Mouse (Mus musculus): ENCODE measurements around the gene Zfp385b. TPM values are rescaled to one million over a fixed set of nuclear protein-coding genes. Genes with fewer than 3 reads are reported as not detected.

Zfp385b gene
- total RNA-seq, 2 experiments from 2014 or later = 2.3 TPM; not detected in 1

DNA sequence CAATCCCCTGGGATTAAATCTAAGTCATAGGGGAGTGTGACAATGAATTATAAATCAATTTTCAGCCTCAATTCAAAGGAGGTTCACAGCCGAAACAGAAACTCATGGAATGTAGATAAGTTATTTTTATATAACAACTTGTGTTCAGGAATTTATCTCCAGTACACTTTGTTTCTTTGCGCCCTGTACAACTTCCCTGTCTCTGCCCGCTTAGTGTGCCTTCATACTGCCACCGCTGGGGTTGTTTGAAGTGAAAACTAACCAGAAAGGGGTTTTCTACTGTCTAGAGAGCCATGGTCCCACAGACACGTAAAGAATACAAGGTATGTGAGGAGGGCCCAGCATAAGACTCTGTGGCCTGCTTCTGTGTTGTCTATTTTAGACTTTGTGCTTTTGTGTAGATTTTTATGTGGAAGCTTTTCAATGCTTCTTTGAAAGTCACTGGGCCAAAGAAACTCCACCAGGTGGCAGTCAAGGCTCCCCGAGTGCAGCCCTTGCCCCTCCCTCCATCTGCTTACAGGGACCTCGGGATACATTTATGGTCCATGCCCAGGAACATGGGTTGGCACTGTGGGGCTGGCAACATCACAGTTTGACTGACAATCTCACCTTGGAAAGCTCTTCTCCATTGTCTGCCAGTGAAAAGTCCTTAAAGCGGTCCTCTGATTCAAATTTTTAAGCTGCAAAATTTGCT is 23.4 kb downstream of the Zfp385b start:
- no peak for ATAC-seq (replicated peaks; ENCODE audit: low FRiP score, low TSS enrichment, poor library complexity, severe bottlenecking)

DNA sequence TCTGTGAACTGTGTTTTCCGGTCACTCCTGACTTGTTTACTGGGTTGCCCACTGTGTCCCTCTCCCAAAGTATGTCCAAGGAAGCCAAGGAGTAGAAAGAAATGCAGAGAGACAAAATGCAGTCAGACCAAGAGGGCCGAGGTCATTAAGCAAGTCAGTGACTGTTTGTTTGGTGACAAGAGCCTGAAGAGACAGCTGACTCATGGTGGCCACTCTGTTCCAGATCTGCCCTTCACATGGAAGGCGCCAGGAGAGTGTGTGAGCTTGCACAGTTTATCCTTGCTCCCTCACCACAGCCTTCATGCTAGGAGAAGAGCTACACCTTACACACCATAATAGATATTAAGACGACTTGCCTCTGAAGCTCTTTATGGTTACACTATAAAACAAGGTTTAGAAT is 28.6 kb downstream of the Zfp385b start:
- ATAC-seq (replicated peaks; ENCODE audit: low FRiP score, low TSS enrichment, poor library complexity, severe bottlenecking) = no peak

DNA sequence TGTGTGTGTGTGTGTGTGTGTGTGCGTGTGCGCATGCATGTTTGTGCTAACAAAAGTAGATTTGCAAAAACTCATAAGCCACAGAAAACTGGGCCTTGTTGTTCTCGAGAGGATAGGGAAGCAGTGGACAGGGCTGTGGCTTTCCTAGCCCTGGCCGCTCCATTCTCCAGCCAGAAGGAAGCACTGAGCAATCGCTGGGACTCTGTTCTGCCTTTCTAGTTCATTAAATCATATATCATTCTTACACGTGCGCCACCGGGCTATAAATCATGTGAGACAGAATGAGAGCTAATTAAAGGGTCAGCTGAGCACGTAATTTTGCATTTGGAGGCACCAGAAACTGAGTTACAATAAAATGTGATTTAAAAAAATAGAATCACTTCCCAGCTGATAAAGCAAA is 29.1 kb downstream of the Zfp385b start:
- no peak for ATAC-seq (replicated peaks; ENCODE audit: low FRiP score, low TSS enrichment, poor library complexity, severe bottlenecking)

DNA sequence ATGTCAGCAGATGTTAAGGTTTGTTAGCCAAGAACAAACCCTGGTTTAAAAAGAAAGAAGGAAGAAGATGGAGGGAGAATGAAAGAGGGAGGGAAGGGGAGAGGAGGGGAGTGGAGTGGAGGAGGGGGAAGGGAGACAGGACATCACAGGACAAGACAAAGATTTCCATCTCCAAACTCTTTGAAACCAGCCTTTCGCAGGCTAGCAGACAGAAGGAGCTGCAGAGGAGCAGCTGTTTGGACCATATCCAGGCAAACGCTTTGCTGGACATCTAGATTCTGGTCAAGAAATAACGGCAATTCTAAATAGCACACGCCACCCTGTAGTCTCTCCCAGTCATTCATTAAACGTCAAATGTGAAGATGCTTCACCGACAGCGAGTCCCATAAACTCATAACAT is 38.0 kb downstream of the Zfp385b start:
- no peak for ATAC-seq (replicated peaks; ENCODE audit: low FRiP score, low TSS enrichment, poor library complexity, severe bottlenecking)

DNA sequence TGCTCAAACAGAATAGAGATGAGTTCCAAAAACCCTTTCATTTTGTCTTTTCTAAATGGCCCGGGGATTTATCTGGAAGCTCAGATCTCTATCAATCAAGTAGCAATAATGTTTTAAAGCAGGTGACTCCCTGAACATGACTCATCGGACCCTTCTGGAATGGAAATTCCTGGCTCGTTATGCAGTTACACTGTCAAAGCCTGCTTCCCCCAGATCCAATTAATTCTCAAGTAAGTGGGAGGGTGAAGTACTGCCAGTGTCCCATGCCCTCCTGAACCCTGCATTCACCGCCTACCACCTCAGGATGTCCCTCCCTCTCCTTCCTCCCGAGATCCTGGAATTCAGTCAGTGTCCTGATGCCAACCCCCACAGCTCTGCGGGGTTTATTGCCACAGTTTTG is 41.7 kb downstream of the Zfp385b start:
- ATAC-seq (replicated peaks; ENCODE audit: low FRiP score, low TSS enrichment, poor library complexity, severe bottlenecking) = no peak

DNA sequence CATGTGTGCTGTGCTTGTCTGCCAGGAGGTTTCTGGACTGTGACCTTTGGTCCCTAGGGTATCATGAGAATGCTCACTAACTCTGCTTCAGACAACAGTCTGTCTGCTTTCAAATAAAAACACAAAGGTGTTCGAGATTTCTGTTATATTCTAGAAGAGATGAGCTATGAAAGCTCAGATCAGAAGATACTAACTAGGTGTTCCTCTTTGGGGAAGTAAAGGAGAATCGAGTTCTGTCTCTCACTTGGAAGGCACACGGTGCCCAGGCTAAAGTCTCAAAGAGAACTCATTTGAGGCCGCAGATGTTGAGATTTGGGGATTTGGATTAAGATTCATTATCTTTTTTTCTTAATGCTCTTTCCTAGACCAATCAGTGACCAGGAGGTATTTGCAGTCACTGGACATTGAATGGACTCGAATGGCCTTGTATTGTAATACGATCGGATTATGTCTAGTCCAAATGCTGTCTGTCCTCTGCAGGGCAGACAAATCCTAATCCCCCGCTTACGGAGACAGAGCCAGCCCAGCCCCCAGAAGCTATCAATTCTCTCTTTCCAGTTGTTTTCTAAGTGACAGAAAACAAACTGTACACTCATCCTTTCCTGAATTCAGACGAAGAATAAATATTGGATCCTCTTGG is 42.3 kb downstream of the Zfp385b start:
- no peak for ATAC-seq (replicated peaks; ENCODE audit: low FRiP score, low TSS enrichment, poor library complexity, severe bottlenecking)

DNA sequence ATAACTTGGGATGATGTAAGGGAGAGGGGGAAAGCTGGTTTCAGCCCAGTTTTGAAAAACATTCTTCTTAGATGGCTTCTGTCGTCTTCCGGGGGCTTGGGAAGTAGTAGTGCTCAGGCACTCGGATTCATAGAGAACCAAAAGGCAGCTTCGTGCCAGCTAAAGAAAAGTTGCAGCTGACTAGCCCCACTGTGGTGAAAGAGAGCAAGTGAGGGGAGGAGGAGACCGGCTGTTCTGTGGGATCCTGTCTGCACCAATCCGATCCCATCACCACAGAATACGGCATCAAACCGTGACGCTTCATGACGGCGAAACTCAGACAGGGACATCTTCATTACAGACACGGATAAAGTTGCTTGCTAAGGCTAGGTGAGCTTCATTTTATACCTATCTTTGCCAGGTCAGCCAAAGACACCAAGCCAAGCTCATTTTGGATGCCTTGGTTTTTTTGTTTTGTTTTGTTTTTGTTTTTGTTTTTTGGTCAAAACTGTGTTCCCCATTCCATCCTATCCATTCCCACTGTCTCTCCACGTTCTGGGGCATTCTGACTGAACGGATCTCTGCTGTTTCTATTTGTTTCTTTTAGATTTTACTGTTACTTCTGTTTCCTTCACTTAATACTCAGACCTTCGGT is 44.1 kb downstream of the Zfp385b start:
- ATAC-seq (replicated peaks; ENCODE audit: low FRiP score, low TSS enrichment, poor library complexity, severe bottlenecking) = no peak

DNA sequence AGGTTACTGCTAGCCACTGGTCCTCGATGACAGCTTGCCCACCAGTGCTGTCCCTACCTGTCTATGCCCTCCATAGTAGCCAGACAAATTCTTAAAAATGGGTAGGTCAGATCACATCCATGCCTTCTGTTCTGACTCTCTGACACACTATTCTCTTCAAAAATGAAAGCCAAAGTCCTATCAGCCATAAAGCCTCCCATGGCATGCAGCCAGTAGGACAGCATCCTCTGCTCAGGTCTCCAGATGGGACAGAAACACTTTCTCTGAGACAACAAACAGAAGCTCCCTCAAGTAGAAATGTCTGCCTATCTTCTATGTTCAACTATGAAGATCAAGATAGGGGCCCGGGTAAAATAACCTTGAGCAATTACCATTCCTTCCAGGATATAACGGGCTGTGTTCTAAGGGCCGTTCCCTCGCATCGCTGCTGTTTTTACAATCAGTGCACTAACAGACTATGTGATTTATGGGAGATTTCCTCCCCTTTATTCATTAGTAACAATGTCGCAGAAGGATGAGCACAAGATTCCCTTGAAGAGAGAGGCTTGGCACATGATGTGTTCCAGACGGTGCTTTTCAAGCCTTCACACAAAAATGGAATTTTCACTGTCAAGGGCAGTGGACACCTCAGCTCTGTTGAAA is 49.3 kb downstream of the Zfp385b start:
- no peak for ATAC-seq (replicated peaks; ENCODE audit: low FRiP score, low TSS enrichment, poor library complexity, severe bottlenecking)

DNA sequence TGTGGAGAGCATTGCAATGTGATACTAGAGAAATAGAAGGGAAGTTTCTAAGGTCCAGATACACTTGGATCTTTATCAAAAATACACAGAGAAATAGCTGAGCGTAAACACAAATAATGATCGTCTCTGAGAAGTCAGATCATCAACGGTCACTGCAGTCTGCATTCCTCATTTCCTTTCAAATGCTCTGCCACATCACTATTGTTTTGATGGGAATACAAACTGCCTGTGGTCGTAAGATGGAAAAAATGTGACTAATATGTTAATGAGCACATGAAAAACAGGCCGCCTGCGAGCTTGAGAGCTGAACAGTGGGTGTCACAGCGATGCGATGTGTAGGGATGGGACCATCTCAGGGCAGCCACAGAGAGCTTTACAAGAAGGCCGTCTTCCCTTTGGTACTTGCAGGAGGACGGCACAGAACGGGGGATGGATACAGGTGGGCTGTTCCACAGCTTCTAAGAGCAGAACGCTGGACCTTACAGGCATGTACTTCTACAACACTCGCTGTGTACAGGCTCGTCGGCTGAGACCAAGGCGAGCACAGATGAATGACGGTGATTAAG is 51.0 kb downstream of the Zfp385b start:
- no peak for ATAC-seq (replicated peaks; ENCODE audit: low FRiP score, low TSS enrichment, poor library complexity, severe bottlenecking)

DNA sequence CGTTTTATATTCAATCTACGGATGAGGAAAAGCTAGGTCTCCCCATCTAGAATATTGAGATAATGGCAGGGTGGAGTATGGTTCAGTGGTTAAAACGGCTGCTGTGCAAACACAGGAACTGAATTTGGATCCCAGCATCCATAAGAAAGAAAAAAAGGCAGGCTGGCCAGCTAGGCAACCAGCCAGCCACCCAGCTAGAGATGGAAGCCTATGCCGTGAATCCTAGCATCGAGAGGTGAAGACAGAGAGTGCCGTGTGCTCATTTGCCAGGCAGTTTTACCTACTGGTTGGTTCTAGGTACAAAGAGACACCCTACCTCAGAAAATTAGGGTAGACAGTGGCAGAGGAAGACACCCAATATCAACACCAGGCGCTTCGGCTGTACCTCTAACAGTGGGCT is 57.5 kb downstream of the Zfp385b start:
- ATAC-seq (replicated peaks; ENCODE audit: low FRiP score, low TSS enrichment, poor library complexity, severe bottlenecking) = no peak

DNA sequence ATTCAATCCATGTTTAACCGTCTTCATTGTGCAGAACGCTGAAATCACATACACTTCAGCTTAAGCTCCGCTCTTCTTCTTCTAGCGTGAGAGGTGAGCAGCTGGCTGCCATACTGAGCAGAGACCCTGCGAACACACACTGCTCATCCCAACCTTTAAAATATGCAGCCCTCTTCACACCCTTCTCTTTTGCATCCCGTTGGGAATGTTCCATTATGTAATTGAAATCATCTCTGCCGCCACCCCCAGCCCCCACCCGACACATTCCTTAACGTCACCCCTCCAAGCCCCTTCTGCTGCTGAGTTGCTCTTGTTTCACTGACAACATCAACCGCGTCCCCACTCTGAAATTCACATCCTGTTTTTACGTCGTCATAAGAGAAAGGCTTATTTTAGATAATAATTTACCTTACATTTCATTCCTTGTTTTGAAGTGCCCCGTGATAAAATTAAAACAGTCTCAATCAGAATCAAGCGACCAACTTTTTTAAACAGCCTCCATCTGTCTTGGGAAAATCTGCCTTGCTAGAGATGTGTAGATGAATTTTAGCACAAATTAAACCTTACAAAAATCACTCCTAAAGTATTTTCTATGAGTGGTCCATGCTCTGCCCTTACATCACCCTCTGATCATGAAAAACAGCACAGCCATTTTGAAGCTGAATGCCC is 60.9 kb downstream of the Zfp385b start:
- ATAC-seq (replicated peaks; ENCODE audit: low FRiP score, low TSS enrichment, poor library complexity, severe bottlenecking) = no peak

DNA sequence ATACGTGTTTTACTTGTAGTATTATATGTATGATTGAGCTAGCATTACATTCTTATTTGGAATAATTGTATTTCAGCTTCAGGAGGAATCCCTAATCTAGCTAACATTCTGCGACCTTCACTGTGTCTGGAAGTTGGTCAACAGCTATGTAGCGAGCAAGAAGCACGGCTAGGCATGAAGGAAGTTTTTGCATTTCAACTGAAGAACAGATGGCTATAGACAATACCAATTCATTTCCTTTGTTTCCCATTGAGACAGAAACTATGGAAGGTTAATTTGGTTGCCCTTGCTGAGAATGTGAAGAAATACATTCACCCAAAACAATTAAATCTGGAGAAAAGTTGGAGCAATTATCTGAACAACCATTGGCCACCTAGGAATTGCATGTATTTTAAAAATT is 66.9 kb downstream of the Zfp385b start:
- no peak for ATAC-seq (replicated peaks; ENCODE audit: low FRiP score, low TSS enrichment, poor library complexity, severe bottlenecking)

DNA sequence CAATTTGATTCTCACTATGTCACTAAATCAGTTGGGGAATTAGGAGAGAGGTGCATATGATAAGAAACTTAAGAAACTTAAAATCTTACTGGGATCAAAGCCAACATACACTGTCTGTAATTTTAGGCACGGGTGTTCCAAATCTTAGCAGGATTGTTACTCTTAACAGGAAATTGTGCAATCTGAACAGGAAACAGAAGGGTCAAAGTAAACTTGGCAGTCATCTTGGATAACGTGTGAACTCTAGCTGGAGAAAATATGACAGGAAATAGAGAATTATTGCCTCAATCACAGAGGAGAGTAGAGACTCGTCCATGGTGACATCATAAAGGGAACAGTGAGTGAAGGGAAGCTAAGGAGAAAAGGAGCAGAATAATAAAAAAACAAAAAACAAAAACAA is 69.8 kb downstream of the Zfp385b start:
- no peak for ATAC-seq (replicated peaks; ENCODE audit: low FRiP score, low TSS enrichment, poor library complexity, severe bottlenecking)

DNA sequence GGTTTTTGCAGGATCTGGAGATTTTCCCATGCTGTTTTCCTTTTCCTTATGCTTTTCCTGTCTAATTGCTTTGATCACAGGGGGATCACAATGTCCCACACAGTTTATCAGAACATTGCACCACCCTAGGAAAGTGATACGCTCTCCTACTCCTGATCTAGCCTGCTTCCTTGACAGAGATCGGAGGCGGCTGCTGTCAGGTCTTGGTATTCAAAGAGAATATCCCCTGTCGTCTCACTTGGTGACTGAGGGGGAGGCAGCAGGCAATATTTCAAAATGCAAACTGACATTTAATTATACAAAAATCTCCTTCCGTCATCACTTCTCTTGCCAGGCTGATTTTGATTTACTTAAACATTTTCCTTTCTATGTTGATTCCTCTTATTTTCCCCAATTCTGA is 73.0 kb downstream of the Zfp385b start:
- ATAC-seq (replicated peaks; ENCODE audit: low FRiP score, low TSS enrichment, poor library complexity, severe bottlenecking) = no peak

DNA sequence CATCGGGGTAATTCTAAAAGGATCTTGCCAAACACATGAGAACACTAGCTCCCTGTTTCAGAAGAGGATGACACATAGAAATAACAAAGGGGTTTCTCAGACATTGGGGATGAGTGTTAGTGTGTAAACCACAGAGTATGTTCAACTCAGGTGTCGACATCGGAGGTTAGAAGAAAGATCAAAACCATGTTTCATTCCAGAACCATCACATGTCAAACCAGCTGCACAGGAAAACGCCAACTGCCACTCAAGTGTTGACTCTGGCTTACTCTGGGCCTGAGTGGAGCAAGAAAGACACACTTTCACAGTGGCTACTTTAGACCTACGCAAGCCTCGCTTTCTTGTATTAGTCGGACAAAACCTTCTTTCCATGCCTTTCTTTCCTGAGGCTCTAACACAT is 74.2 kb downstream of the Zfp385b start:
- ATAC-seq (replicated peaks; ENCODE audit: low FRiP score, low TSS enrichment, poor library complexity, severe bottlenecking) = no peak

DNA sequence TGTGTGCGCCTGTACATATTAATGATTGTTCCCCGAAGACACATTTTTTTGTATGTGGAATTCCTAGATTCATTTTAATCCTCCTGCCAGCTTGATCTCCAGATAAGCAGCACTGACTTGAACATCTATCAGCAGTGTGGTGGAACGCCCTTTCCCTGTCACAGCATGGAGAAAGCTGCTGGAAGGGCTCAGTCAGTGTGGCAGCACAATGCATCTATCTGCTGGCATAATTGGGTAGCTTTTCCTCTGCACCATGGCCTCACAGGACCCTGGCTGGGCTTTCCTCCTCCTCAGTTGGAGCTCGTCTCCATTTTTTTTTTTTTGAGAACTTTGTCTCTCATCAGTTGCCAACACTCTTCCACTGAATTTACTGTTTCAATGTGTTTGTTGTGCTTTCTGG is 77.1 kb downstream of the Zfp385b start:
- ATAC-seq (replicated peaks; ENCODE audit: low FRiP score, low TSS enrichment, poor library complexity, severe bottlenecking) = no peak

DNA sequence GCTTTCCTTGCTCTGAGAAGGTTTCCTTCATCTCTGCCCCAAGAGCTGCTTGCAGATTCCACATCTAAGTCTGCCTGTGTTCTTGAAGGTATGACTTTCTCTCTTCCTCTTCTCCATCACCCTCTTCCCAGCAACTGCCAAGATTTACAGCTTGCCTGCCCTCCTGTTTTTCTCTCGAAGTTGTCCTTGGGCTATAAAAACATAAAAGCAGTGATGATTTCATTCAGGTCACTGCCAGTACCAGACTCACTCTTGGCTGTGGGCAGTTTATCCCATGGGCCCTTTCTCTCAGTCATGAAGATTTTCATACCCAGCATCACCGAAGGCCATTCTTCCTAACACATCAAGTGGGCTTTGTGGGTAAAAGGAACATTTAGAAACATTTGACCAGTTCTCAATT is 89.2 kb downstream of the Zfp385b start:
- ATAC-seq (replicated peaks; ENCODE audit: low FRiP score, low TSS enrichment, poor library complexity, severe bottlenecking) = no peak

DNA sequence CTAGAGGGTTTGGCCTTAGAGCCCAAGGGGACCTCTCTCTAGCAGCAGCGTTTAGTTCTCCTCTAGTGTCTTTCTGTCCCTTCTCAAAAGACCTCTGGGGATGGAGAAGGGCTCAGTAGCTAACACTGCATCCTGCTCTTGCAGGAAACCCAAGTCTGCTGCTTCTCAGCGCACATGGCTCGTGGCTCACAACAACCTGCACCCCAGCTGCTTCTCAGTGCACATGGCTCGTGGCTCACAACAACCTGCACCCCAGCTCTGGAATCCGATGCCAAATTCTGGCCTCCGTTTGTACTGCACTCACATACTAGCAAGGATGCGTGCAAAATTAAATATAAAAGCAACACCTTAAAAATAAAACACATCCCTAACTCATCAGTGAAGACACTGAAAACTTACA is 92.6 kb downstream of the Zfp385b start:
- no peak for ATAC-seq (replicated peaks; ENCODE audit: low FRiP score, low TSS enrichment, poor library complexity, severe bottlenecking)

DNA sequence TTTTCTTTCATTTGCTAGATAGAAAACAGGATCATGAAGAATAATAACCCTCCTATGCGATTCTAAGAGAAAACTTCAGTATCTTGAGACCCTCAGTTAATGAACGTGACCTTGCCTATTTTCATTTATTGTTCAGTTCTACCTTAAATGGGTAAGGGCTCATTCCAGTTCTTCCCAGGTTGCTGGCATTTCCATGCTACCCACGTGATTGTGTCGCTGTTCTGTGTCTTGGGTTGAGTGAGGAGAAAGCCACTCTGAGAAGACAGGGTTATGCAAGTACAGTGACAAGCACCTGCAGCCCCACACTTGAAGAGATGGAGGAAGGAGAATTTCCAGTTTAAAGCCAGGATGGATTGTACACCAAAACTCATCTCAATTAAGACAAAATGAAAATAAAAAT is 98.6 kb downstream of the Zfp385b start:
- ATAC-seq (replicated peaks; ENCODE audit: low FRiP score, low TSS enrichment, poor library complexity, severe bottlenecking) = no peak

DNA sequence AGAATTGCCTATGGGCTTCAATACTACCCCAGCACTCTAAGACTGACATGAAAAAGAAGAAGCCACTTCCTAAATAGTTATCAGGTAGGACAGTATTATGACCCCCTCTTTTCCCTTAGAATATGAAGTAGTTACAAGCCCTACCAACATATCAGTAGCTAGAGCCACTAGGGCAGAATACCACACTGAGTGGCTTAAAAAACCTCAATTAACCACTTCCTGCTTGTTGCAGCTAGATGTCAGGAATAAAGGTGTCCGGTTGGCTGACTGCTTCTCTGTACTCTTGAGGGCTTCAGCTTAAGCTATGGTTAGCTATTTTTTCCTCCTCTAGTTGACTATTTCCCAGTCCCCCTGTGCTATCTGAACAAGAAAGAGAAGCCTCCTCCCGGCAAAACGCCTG is 103.1 kb downstream of the Zfp385b start:
- no peak for ATAC-seq (replicated peaks; ENCODE audit: low FRiP score, low TSS enrichment, poor library complexity, severe bottlenecking)
